Mouse (Mus musculus) thymus, adult 18-20 months (tissue): ENCODE data around the gene Fam129c.
A peak's percentile ranks its signal among the peaks of the same experiment; 100 is the strongest.

Experiments used
- DNase-seq, 2 experiments: peaks; one replicate each; pipeline ENCODE4 v3.0.0; 2022; ENCODE audit warnings: mixed read lengths in 2 of 2

Fam129c gene

DNA sequence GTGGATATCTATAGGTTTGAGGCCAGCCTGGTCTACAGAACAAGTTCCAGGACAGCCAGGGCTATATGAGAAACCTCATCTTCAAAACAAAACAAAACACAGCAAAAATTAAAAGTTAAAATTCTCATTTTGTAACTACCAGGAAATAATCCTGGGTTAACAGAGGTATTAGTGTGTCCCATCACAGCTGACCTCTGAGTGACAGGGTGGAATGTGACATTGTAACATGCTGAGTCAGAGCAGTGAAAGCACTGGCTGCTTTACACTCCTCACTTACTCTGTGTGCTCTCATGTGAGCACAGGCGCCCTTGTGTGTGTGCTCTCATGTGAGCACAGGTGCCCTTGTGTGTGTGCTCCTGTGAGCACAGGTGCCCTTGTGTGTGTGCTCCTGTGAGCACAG lies 22.4 kb upstream of the Fam129c start:
- DNase-seq: no peak

- DNase-seq: no peak
Measured at GRCm38 (mm10) chr8:71577856-71578387, 19.5 kb upstream of the Fam129c start.

- no peak for DNase-seq
Measured at GRCm38 (mm10) chr8:71579009-71579408, 18.4 kb upstream of the Fam129c start.

GRCm38 (mm10) chr8:71579476-71579875 lies 18.0 kb upstream of the Fam129c start:
- DNase-seq: no peak

- DNase-seq: no peak
Measured at GRCm38 (mm10) chr8:71580201-71580600, 17.2 kb upstream of the Fam129c start.

GRCm38 (mm10) chr8:71586891-71587290 lies 10.6 kb upstream of the Fam129c start:
- no peak for DNase-seq

DNA sequence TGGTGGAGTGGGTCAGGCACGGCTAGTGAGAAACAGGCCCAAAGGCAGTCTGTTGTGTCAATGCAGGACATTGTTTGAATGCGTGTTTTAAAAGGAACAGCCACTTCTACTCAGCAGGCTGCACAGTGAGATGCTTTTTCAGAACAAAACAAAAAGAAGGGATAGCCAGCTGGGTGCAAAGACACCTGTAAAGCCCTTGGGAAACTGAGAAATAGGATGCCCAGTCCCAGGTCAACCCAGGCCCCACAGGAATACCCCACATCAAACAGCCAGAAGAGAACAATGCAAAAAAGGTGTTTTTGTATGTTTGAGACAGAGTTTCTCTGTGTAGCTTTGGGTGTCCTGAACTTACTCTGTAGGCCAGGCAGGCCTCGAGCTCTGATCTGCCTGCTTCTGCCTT lies 8.7 kb upstream of the Fam129c start:
- no peak for DNase-seq

DNA sequence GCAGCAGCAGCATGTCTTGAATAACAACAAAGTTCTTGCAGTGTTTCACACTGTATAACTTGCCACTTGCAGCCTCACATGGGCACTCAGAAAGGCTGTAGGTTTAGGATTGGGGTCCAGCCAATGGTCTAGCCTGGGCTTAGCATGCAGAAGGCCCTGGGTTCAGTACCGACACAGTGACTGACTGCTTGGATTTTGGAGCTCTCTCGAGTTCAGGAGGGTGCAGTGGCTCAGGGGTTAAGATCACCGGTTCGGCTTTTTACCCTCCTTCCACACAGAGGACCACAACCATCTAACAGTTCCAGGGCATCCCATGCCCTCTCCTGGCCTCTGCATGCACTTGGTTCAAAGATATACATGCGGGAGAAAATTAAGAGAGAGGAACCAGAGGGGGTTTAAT lies 6.4 kb upstream of the Fam129c start:
- no peak for DNase-seq

GRCm38 (mm10) chr8:71591471-71592373 lies 5.7 kb upstream of the Fam129c start, which contains the start of gene Pgls:
Pgls (plus strand) TSS chr8:71592176.
- peak; percentile 92 to 95 for DNase-seq

DNA sequence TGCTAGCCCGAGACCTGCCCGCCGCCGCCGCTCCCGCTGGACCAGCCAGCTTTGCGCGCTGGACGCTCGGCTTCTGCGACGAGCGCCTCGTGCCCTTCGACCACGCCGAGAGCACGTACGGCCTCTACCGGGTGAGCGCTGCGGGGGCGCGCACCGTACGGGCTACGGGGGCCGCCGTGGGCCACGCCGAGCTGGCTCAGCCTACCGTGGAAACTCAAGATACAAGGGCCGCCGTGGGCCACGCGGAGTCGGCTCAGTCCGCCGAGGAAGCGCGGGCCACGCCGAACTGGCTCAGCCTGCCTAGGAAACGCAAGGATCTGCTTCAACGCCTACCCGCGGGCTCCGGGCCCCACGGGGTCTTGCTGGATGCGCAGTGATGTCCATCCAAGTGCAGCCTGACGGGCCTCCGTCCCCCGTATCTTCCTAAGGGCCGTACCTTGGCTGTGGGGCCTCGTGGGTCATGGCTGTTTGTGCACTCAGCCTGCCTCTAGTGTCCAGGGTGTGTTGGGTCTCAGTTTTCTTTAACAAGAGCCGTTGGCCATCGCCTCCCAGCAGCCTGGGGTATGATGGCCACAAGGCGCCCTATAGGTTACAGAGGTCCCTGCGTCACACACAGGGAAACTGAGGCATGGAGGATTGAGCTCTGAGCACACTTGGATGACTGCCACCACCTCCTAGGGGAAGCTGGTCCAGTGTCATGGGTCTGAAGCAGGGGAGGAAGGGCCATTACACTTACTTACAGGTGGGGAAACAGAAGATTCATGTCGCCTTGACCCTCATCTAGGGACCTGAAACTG lies 4.9 kb upstream of the Fam129c start:
- peak; percentile 69 to 71 for DNase-seq

DNA sequence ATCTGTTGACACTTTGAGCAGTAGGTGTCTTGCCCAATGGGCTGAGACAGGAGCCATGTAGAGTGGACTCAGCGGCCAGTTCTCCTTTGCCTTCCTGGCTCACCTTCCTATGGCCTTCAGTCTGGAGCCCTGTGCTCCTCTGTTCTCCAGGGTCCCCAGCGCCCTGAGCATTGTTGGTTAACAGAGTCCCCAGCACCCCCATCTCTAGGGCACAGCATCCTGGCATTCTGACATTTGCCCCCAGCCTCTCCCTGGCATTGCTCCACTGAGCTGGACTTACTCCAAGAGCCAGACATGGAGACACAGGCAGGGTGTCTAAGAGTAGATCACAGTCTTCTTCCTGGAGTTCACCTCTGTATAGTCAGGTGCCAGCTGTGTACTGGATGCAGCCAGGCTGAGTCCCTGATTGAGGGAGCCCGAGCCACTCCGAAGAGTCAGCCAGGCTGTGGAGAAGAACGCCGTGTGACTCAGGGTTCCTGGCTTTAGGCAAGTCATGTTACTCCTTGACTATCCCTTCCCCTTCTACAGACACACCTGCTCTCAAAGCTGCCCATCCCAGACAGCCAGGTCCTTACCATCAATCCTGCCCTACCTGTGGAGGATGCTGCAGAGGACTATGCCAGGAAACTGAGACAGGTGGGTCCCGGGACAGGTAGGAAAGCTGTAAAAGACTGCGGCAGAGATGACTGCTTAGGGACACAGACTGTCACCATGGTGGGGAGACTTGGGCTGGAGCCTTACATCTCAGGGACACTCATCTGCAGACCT lies 3.7 kb upstream of the Fam129c start:
- no peak for DNase-seq

GRCm38 (mm10) chr8:71594324-71594722 lies 3.1 kb upstream of the Fam129c start:
- DNase-seq: no peak

DNA sequence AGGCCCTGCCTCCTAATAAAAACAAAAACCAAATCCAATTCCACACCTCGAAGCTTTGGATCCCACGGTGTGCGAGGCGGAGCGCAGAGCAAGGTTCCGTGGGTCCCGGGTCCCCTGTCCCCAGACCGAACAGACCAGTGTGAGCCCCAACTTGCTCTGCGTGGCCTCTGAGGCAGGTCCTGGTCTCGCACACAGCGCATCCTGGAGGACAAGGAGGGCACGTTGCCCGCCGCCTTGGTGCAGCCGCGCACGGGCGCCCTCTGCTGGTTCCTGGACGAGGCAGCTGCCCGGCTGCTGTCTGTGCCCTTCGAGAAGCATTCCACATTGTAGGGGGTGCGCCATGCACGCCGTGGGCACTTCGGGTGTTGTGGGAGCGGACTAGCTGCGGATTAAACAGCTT lies 1.6 kb upstream of the Fam129c start:
- peak; percentile 76 to 78 for DNase-seq

- DNase-seq: no peak
Measured at GRCm38 (mm10) chr8:71596384-71596783, 1.1 kb upstream of the Fam129c start.

DNA sequence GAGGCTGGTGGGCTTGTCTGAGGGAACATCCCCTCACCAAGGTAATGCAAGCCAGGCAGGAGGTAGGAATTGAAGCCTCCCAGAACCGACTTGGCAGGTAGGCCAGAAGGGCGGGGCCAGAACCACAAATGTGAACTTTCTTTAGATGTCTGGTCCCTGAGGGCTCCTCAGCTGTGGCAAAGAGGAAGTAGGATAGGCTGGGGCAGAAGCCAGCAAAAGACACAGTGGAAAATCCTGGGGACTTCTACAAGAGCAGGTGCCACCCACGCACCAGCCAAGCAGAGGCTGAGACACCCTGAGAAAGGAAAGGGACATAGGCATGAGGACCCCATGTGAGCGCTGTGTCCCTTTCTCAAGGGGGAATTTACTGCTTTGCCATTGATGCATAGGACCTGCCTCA lies 650 bp upstream of the Fam129c start:
- DNase-seq: peak in 1 of 2 experiments; percentile 34

DNA sequence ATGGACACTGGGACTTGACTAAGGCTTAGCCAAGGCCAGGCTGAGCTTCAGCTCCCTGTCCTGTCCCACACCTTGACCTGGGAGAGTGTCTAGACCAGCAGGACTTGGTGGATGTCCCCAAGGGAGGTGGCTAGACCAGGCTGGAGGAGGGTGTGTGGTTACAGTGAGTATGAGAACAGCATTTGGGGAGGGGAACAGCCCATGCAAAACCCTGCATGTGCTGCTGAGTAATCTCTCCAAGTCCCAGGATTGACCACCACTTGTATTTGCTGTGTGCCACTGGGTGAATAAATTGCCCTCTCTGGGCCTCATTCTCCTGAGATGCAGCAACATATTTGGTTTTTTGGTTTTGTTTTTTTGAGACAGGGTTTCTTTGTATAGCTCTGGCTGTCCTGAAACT lies 927 bp downstream of the Fam129c start:
- no peak for DNase-seq

- no peak for DNase-seq
Measured at GRCm38 (mm10) chr8:71598841-71599240, 1.4 kb downstream of the Fam129c start.

GRCm38 (mm10) chr8:71601939-71602665 lies 4.7 kb downstream of the Fam129c start:
- no peak for DNase-seq

DNA sequence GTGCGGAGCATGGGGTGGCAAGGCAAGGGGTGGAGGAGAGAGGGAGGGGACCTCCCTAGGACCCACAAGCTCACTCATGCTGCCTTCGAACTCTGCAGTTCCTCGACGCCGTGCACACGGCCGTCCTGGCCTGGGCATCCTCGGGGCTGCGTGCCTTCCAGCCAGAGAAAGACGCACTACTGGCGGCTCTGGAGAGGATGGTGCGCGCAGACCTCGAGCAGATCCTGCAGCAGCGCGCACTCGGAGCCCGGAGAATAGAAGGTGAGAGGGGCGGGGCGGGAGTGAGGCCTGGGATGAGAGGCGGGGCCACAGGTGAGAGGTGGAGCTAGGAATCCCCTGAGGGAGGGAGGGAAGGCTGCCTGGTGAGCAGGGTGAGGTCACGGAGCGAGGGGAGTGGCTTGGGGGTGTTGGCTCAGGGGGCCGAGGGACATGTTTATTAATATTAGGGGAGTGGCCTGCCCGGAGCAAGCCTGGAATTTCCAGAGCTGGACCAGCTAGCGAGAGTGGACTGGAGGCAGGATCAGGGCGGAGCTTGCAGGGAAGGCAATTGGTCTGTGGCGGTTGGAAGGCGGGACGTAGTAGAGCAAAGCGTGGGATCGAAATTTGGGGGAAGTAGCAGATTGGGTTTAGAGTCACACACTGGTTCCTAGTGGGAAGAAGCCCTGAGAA lies 5.4 kb downstream of the Fam129c start:
- DNase-seq: no peak

- no peak for DNase-seq
Measured at GRCm38 (mm10) chr8:71604021-71604420, 6.6 kb downstream of the Fam129c start.
